Mouse (Mus musculus) cerebellum, adult (tissue): ENCODE measurements around the gene Rnf19b.

Experiments used
- ATAC-seq: cut with Nextera tagmentation; 2 replicates; pipeline ENCODE4 v1.9.2; 2017; ENCODE audit warnings: mild to moderate bottlenecking, moderate library complexity, mixed read lengths; ENCODE audit not compliant: insufficient number of reproducible peaks, low FRiP score, low TSS enrichment

Rnf19b gene

GRCm38 (mm10) chr4:129062281-129063075 is 4.4 kb downstream of the Rnf19b start:
- no peak for ATAC-seq

DNA sequence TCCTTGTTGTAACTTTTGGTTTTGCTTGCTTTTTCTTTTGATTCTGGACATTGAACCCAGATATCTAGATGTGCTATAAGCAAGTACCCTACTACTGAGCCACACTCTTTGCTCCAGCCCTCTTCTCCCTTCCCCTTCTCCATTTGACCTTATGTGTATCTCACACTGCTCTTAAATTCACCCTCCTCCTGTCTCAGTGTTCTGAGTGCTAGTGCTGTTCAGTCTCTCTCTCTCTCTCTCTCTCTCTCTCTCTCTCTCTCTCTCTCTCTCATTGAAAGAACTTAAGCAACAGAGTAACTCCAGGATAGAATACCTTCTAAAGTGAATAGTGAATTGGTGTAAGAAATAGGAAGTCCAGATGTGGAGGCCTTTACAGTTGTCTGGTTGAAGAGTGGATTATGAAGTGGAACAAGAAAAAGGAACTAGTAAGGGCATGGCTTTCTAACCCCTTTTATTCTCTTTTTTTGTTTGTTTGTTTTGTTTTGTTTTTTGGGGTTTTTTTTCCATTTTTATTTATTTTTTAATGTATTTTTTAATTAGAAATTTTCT is 7.7 kb downstream of the Rnf19b start:
- no peak for ATAC-seq

DNA sequence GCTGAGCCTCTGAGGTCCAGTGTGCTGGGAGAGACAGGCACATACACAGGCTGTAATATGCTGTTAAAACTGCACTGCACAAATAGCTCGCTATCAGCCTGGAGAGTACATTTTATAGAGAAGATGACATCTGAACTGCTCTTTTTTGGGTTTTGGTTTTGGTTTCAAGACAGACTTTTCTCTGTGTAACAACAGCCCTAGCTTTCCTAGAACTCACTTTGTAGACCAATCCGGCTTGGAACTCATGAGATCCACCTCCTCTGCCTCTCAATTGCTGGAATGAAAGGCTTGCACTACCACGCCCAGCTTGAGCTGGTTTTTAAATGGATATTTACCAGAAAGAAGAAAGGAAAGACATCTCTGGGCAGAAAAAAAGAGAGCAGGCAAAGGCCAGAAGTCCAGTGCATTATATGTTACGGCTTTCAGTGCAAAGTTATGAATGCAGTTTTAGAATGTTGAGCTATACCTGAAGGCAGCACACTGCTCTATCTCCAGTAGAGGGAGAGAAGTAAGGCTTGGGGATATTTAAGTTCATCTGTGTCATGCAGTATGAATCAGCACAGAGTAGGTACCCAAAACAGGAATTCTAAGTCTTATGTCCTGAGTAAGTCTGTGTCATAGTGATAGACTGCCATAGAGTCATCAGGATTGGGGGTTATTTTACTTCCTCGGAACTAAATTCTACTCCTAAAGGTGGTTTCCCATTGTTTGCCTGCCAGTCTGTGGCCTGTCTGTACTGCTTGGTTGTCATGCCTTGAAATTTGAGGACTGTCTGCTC is 9.8 kb downstream of the Rnf19b start:
- ATAC-seq = no peak

DNA sequence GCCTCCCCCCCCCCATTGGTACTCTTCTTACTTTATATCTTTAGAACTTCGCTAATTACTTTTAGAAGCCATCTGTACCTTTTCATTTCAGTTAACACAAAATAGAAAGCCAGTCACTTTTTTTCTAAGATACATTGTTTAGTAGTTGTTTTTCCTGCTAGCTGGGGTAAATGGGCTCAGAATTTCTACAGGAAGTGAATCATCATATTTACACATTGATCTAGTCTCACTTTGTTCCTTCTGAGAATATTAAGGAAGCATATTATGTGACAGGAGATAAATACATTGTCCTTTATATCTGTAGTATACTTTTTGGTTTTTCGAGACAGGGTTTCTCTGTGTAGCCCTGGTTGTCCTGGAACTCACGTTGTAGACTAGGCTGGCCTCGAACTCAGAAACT is 10.8 kb downstream of the Rnf19b start:
- ATAC-seq = no peak

DNA sequence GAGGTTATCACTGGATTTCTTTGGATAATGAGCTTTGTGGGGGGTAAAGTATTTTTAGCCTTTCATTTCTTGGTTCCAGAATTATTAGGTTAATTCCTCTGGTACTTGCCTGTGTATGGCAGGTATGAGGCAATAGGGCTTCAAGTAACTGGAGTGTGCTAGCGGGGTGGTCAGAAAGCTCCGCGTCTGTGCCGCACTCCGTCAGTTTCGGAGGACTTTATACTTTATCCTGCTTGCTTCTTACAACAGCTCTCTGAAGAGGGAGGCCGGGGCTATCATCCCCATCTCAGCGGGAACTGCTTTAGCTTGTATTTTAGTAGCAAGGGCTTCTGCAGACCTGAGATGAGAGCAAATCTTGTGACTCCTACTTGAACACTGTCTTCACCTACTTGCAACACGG is 21.1 kb downstream of the Rnf19b start:
- no peak for ATAC-seq

DNA sequence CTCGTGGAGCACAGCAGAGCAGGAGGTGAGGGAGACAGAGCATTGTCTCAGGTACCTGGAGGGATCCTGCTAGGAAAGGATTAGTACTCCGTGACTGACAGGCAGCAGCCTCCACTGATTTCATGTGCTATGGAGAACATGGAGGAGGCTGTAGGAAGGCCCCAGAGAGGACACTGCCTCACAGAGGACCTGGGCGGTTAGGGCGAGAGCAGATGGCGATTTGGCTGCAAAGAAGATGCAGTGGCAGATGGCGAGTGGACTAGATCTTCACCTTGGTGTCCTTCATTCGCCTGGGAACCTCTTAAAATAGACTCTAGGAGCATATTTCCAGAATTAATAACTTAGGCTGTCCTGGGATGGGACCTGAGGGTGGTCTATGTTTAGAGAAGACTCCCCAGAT is 23.0 kb downstream of the Rnf19b start:
- peak; percentile 90 for ATAC-seq

GRCm38 (mm10) chr4:129081512-129081911 is 23.4 kb downstream of the Rnf19b start:
- peak; percentile 71; the same call in 1 of the 2 replicates for ATAC-seq

- ATAC-seq = no peak
These were observed 23.9 kb downstream of the Rnf19b start for GRCm38 (mm10) chr4:129081939-129082338.

DNA sequence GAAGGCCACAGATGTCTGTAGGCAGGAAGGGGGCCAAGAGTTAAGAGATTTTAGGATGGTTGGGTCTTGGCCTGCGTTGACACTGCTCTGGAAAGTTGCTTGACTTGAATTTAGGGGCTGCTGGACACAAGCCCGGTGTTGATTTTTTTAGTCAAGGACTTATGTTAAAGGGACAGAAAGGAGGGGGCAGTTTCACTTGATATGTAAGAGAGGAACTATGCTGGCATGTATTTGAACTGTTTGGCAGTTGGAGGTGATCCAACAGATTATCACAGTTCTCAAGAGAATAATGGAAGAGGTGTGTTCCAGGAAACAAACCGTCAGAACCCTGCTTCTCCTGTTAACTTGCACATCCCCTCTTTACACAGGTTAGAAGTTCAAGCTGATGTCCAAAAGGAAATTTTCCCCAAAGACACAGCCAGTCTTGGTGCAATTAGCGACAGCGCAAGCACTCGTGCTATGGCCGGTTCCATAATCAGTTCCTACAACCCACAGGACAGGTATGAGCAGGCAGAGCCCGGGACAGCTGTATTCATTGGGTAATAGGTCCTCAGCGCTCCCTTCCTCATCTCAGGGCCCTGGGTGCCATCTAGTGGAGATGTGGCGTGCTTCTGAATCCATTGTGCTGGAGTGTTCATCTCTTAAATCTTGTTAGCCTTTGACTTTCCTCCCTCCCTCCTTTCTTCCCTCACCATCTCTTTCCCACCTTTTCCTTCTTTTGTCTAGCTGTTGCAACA is 24.5 kb downstream of the Rnf19b start:
- ATAC-seq = 0 out of 2 replicates have a peak, but pooled peaks have one; percentile 49

DNA sequence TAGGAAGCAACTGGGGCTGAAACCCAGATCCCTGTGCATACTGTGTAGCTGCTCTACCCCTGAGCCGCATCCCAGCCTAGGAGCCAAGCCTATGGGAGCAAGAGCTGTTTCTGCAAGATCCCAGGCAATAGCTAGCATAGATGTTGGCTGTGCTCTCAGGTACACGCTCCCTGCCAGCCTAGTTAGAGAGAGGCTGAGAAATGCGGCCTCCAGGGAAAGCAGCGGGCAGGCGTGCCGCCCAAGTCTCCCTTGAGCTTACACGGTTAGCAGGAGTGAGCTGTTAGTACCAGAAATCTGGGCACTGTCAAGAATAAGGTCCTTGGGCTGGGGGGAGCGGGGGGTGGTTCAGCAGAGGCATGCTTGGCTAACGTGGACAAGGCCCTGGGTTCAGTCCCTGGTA is 26.8 kb downstream of the Rnf19b start:
- no peak for ATAC-seq

DNA sequence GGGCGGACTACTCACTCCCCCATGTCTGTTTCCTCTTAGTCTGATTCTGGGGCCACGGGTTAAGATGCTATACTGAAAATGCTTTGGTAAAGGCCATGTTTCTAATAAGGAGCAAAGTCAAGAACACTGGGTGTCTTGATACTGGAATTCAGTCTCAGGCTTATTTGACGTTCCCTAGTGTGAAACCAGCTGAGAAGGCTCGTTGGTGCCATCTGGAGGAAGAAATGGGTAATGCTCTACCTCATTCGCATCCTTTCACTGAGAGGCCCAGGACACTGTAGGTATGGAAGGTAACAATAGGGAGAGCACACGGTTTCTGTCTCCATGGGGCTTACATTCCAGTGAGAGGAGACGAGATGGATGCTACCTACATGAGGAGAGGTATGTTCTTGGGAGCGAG is 28.0 kb downstream of the Rnf19b start:
- ATAC-seq = peak; percentile 43; the same call in 1 of the 2 replicates

DNA sequence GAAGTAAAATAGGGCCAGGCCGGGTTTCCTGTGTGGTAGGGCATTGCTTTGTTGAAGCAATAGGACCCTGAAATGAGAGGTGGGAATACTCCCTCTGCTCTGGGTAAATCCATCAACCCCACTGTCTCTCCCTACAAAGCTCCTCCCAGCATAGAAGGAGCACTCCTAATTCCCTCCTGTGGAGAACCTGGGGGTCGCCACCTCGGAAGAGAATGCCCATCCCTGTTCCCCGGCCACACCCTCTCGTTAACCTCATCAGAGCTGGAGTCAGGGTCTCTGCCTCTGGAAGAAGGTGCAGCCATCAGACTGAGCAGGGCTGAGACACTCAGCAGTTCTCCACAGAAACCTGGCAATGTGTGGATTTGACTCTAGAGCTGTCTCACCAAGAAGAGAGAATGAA is 29.8 kb downstream of the Rnf19b start:
- ATAC-seq = no peak

DNA sequence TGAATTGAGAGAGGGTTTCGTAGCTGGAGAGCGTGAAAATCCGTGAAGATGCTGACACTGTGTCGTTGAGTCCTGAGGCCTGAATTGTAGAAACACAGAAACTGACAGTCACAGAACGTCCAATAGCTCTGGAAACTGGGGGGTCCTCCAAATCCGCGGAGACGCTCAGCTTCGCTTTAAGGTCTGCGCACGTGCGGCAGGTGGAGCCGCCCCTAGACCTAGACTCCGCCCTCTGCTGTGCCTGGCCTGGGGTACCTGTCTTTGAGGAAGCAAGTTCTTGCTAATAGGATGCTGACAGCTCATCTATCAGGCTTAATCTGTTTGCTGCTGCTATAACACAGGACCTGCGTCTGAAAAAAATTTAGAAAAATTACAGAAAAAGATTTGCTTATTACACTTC is 37.2 kb downstream of the Rnf19b start:
- no peak for ATAC-seq

DNA sequence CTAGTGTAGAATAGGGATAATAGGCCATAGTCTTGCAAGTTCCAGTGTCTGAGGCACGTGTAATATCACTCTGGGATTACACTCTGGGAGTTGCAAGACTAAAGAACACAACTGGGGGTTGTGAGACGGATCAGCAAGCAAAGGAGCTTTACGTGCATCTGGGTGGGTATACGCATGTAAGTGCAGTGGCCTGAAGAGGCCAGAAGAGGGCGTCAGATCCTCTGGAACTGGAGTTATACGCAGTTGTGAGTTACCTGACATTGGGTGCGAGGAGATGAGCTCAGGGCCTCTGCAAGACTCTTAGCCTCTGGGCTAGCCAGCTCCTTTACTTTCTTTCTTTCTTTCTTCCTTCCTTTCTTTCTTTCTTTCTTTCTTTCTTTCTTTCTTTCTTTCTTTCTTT is 38.9 kb downstream of the Rnf19b start:
- no peak for ATAC-seq

DNA sequence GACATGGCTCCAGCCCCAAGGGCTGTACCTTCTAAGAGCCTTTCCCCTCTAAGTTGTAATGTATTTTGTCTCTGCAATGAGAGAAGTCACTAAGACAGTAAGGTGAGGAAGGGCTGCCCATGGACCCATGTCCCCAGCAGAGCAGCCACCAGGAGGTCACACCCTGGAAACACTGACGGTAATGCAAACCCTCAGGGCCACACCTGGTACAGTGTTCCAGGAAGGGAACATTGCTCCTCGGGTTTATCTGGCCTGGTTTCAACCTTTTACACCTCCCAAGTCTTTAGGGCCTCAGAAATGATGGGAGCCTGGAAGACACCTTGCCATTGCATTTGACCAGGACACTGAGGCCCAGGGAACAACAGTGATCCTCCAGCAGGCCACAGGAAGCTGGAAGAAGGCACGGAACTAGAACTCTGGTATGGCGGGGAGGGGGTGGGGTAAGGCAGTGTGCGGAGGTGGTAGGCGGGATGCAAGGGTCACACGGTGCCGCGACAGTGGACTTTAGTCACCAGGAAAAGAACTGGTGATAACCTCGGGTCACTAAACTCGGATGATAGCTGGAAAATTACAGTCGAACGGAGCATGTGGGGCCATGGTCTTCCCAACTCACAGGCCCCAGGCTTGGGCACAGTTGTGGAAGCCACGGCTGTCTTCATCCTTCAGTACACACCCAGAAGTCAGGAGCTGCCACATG is 44.2 kb downstream of the Rnf19b start:
- no peak for ATAC-seq

DNA sequence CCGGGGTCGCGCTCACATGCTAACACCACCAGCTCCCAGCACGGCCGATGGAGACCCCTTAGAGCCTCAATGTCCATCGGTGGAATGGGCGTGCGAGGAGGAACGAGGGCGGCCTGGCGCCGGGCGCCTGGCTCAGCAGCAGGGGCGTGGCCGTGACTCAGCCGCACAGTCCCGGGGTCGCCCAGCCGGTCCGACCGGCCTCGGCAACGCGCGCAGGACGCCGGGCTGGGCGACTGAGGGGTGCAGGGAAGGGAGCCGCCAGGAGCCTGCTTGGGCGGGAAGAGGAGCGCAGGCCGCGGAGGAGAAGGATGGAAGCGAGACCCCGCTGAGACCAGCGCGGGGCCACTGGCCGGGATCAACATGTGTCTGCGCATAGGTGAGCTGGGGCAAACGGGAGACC is 47.3 kb downstream of the Rnf19b start, which contains the start of gene Tmem54:
Tmem54 (plus strand) TSS at position 193 of the 400 bp plus-strand sequence.
- ATAC-seq = no peak

DNA sequence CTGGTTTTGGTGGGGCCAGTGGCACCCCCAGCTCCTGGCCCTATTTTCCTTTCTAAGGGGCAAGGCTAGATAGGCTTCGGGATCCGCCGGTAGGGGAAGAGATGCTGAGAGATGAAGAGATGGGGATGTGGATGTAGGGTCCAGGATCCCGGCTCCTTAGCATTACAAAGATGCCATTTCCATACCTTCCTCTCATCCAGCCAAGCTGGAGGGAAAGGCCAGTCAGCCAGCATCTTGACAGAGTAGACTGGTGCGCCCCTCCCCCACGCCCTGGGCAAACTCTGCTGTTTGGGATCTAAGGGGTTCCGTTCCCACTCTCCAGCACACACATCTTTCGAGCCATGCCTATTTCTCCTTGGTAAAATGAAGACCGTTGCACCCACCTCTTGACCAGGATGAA is 48.0 kb downstream of the Rnf19b start:
- no peak for ATAC-seq

GRCm38 (mm10) chr4:129107348-129107899 is 49.4 kb downstream of the Rnf19b start:
- no peak for ATAC-seq

- no peak for ATAC-seq
These were observed 50.6 kb downstream of the Rnf19b start for GRCm38 (mm10) chr4:129108624-129109023.

DNA sequence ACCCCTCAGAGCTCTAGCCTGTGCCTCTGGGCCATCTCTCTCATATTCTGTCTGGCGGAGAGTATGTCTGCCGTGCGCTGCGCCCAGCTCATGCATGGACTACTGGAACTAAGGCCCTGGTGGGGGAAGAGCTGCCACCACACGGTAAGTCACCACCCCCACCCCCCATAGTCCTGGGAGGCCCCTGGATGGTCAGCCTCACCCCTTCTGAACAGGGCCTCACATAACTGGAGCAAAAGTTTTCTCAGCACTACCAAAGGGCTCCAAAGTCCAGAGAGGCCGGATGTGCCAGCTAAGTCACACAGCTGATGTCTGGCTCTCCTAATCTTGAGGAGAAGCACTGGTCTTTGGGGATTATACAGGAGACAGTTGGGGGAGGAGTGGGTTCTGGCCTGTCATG is 52.7 kb downstream of the Rnf19b start:
- no peak for ATAC-seq
